Mouse (Mus musculus) gastrocnemius, postnatal 10 days (tissue): Measurements from ENCODE around the gene Blzf1. TPM values are rescaled to one million over a fixed set of nuclear protein-coding genes. Genes with fewer than 3 reads are reported as not detected.

Experiments
- DNase-seq: peaks from one replicate; pipeline ENCODE4 v3.0.0; 2021; ENCODE audit warnings: mixed read lengths
- long read RNA-seq, 2 experiments: library from polyadenylated mRNA; stranded (forward); transcript quantifications; one replicate each; pipeline ENCODE4 v2.0.0; 2021
- total RNA-seq, 2 experiments: library from RNA; stranded (reverse); gene quantifications; 2 replicates each; pipeline ENCODE4 v1.2.3; 2021

Blzf1 gene
- 10 to 100 TPM; 23.4 to 25.3 TPM for total RNA-seq
- long read RNA-seq, experiment 1, transcript Blzf1-203 (7 exons, 2,430 nt) = major isoform, 16 of 16 reads
- long read RNA-seq, experiment 1, partial matches to known transcripts = 0 of 16 reads
- long read RNA-seq, experiment 1, other reads (novel, unspliced or antisense) = 0 of 16 reads
- long read RNA-seq, experiment 2, transcript Blzf1-203 (7 exons, 2,430 nt) = major isoform, 13 of 15 reads
- long read RNA-seq, experiment 2, partial matches to known transcripts = 0 of 15 reads
- long read RNA-seq, experiment 2, other reads (novel, unspliced or antisense) = 1 of 15 reads

- peak; percentile 95 for DNase-seq
Observed at GRCm38 (mm10) chr1:164307124-164307751, at the start of gene Blzf1. TSS of gene Blzf1 (minus strand) at chr1:164307489.

- DNase-seq = no peak
Observed at GRCm38 (mm10) chr1:164353443-164353842, 46.2 kb upstream of the Blzf1 start.

GRCm38 (mm10) chr1:164342161-164342560, 34.9 kb upstream of the Blzf1 start:
- peak; percentile 20 for DNase-seq

- no peak for DNase-seq
Observed at GRCm38 (mm10) chr1:164335846-164336245, 28.6 kb upstream of the Blzf1 start.

- DNase-seq = no peak
Observed at GRCm38 (mm10) chr1:164335435-164335834, 28.1 kb upstream of the Blzf1 start.

GRCm38 (mm10) chr1:164332559-164332958, 25.3 kb upstream of the Blzf1 start:
- no peak for DNase-seq

GRCm38 (mm10) chr1:164327764-164328163, 20.5 kb upstream of the Blzf1 start:
- no peak for DNase-seq

- DNase-seq = no peak
Observed at GRCm38 (mm10) chr1:164326600-164327155, 19.4 kb upstream of the Blzf1 start.

- DNase-seq = no peak
Observed at GRCm38 (mm10) chr1:164324878-164325277, 17.6 kb upstream of the Blzf1 start.

GRCm38 (mm10) chr1:164324221-164324620, 16.9 kb upstream of the Blzf1 start:
- no peak for DNase-seq

GRCm38 (mm10) chr1:164322987-164323650, 15.8 kb upstream of the Blzf1 start:
- DNase-seq = no peak

GRCm38 (mm10) chr1:164321408-164321807, 14.1 kb upstream of the Blzf1 start:
- no peak for DNase-seq

- no peak for DNase-seq
Observed at GRCm38 (mm10) chr1:164320731-164321130, 13.4 kb upstream of the Blzf1 start.

- DNase-seq = no peak
Observed at GRCm38 (mm10) chr1:164319542-164320140, 12.4 kb upstream of the Blzf1 start.

- no peak for DNase-seq
Observed at GRCm38 (mm10) chr1:164318474-164318873, 11.2 kb upstream of the Blzf1 start.

GRCm38 (mm10) chr1:164317261-164317660, 10.0 kb upstream of the Blzf1 start:
- DNase-seq = no peak

GRCm38 (mm10) chr1:164316697-164317096, 9.4 kb upstream of the Blzf1 start:
- peak; percentile 79 for DNase-seq

GRCm38 (mm10) chr1:164315266-164315665, 8.0 kb upstream of the Blzf1 start:
- DNase-seq = peak; percentile 41

GRCm38 (mm10) chr1:164314085-164314484, 6.8 kb upstream of the Blzf1 start:
- DNase-seq = no peak

GRCm38 (mm10) chr1:164307922-164308321, 633 bp upstream of the Blzf1 start:
- no peak for DNase-seq

- no peak for DNase-seq
Observed at GRCm38 (mm10) chr1:164303821-164304220, 3.5 kb downstream of the Blzf1 start, which contains the start of gene Nme7. TSS of gene Nme7 (plus strand) at chr1:164304121.

GRCm38 (mm10) chr1:164301949-164302348, 5.3 kb downstream of the Blzf1 start:
- DNase-seq = no peak

- DNase-seq = no peak
Observed at GRCm38 (mm10) chr1:164296473-164296872, 10.8 kb downstream of the Blzf1 start.
